Mouse (Mus musculus): ENCODE data around the gene Gjb3. TPM values are rescaled to one million over a fixed set of nuclear protein-coding genes. Genes with fewer than 3 reads are reported as not detected.

Gene Gjb3
- polyA plus RNA-seq, 1 experiment = 4.3 TPM

DNA sequence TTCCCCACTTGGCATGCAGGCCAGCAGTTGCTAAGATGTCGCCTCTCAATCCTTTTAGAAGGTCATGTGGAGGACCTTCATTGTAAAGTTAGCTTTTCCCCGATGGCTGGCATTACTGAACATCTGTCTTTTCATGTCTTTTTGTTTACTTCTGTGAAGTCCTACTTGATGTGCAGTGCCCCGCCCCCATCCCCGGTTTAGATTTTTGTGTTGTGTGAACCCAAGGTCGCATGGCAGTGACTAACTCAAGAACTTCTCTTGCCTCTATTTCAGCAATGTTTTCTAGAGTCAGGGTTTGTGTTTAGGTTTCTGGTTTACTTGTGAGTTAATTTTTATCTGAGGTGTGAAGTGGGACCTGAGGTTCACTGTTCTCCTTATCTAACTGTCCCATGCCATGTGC, 38.0 kb downstream of the Gjb3 start:
- H3K4me1 ChIP-seq (ENCODE audit: control insufficient read depth, insufficient read depth, low read length) = no peaks in the 10 kb centered on the region
- 84% methylated on average over 5 of the region's 5 CpGs for WGBS
- TF ChIP-seq CTCF (IDR thresholded peaks at IDR 0.05; ENCODE audit: control insufficient read depth, insufficient read depth, low read length) (no peak), POLR2A (IDR thresholded peaks at IDR 0.05; ENCODE audit: borderline replicate concordance, control insufficient read depth, low read depth, low read length) (no peak)
- no peak overlapping the region for H3K27ac ChIP-seq (ENCODE audit: control insufficient read depth, insufficient read depth, low read depth, low read length, poor library complexity)
- H3K4me3 ChIP-seq (replicated peaks; ENCODE audit: control insufficient read depth, low read depth, low read length) = no peak overlapping the region

- Histone ChIP-seq H3K4me3 (replicated peaks; ENCODE audit: control insufficient read depth, low read depth, low read length) (no peak overlapping the region), H3K4me1 (ENCODE audit: control insufficient read depth, insufficient read depth, low read length) (no peaks in the 10 kb centered on the region), H3K27ac (ENCODE audit: control insufficient read depth, insufficient read depth, low read depth, low read length, poor library complexity) (no peak overlapping the region)
- 70% methylated on average over 6 of the region's 6 CpGs for WGBS
- TF ChIP-seq CTCF (IDR thresholded peaks at IDR 0.05; ENCODE audit: control insufficient read depth, insufficient read depth, low read length) = no peak
Observed at GRCm38 (mm10) chr4:127289039-127289548, 41.5 kb downstream of the Gjb3 start.

- 40% methylated on average over 4 of the region's 4 CpGs for WGBS
- Histone ChIP-seq H3K4me1 (ENCODE audit: control insufficient read depth, insufficient read depth, low read length) (no peaks in the 10 kb centered on the region), H3K4me3 (replicated peaks; ENCODE audit: control insufficient read depth, low read depth, low read length) (no peak overlapping the region), H3K27ac (ENCODE audit: control insufficient read depth, insufficient read depth, low read depth, low read length, poor library complexity) (no peak overlapping the region)
- TF ChIP-seq CTCF (IDR thresholded peaks at IDR 0.05; ENCODE audit: control insufficient read depth, insufficient read depth, low read length) (no peak), POLR2A (IDR thresholded peaks at IDR 0.05; ENCODE audit: borderline replicate concordance, control insufficient read depth, low read depth, low read length) (no peak)
Observed at GRCm38 (mm10) chr4:127286907-127287306, 43.7 kb downstream of the Gjb3 start.

- Histone ChIP-seq H3K4me1 (ENCODE audit: control insufficient read depth, insufficient read depth, low read length) (no peaks in the 10 kb centered on the region; the same call in 1 of the 2 replicates), H3K27ac (ENCODE audit: control insufficient read depth, insufficient read depth, low read depth, low read length, poor library complexity) (no peak overlapping the region), H3K4me3 (replicated peaks; ENCODE audit: control insufficient read depth, low read depth, low read length) (no peak overlapping the region)
- 77% methylated on average over 9 of the region's 9 CpGs for WGBS
- TF ChIP-seq CTCF (IDR thresholded peaks at IDR 0.05; ENCODE audit: control insufficient read depth, insufficient read depth, low read length) (no peak), POLR2A (IDR thresholded peaks at IDR 0.05; ENCODE audit: borderline replicate concordance, control insufficient read depth, low read depth, low read length) (no peak)
Observed at GRCm38 (mm10) chr4:127279241-127279640, 51.4 kb downstream of the Gjb3 start.

DNA sequence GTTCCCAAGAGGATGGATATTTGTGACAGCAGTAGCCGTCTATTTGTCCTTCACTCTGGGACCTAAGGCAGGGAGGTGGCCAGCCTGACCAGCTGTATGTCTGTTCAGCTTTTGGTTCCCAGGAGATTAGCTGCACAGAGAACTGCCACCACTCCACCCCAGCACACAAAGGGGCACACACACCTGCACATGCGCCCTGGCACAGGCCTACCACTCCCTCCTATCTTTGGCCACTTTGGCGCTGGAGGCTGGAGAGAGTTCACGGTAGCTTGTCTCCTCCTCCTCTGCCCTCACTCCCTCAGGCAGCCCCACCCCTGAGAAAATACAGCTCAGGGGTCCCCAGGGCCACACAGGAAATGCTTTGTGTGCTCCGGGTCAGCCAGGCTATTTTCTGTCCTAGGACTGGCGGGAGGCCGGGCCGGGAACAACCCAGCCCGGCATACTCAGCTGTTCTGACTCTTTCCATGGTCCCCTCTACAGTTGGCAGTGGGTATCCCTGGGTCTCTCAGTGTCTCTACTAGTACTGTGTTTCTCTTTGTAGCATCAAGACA, 52.1 kb downstream of the Gjb3 start:
- H3K4me3 ChIP-seq (replicated peaks; ENCODE audit: control insufficient read depth, low read depth, low read length) = no peak overlapping the region
- H3K4me1 ChIP-seq (ENCODE audit: control insufficient read depth, insufficient read depth, low read length) = no peaks in the 10 kb centered on the region; the same call in 1 of the 2 replicates
- TF ChIP-seq POLR2A (IDR thresholded peaks at IDR 0.05; ENCODE audit: borderline replicate concordance, control insufficient read depth, low read depth, low read length) (no peak), CTCF (IDR thresholded peaks at IDR 0.05; ENCODE audit: control insufficient read depth, insufficient read depth, low read length) (no peak)
- 52% methylated on average over 9 of the region's 9 CpGs for WGBS
- no peak overlapping the region for H3K27ac ChIP-seq (ENCODE audit: control insufficient read depth, insufficient read depth, low read depth, low read length, poor library complexity)

Other genes with a start within 250 kb of the Gjb3 start
- 2.9 and 8.6 TPM in 2 replicates for gene Tmem35b, start 207.2 kb downstream of the Gjb3 start, polyA plus RNA-seq (2011; ENCODE audit: insufficient read depth, insufficient read length, low replicate concordance, missing spikeins)
- 1.0 TPM in 1 of 2 replicates, not detected in the other for gene Dlgap3, start 161.6 kb downstream of the Gjb3 start, polyA plus RNA-seq (2011; ENCODE audit: insufficient read depth, insufficient read length, low replicate concordance, missing spikeins)
- 9.3 and 20.5 TPM in 2 replicates for gene Smim12, start 87.1 kb downstream of the Gjb3 start, polyA plus RNA-seq (2011; ENCODE audit: insufficient read depth, insufficient read length, low replicate concordance, missing spikeins)
- not detected in 2 replicates for gene Gja4, start 16.8 kb downstream of the Gjb3 start, polyA plus RNA-seq (2011; ENCODE audit: insufficient read depth, insufficient read length, low replicate concordance, missing spikeins)
- gene Gjb4, start 23.2 kb upstream of the Gjb3 start, polyA plus RNA-seq (2011; ENCODE audit: insufficient read depth, insufficient read length, low replicate concordance, missing spikeins) = not detected in 2 replicates
- 1.7 TPM in 1 of 2 replicates, not detected in the other for gene Gjb5, start 27.3 kb upstream of the Gjb3 start, polyA plus RNA-seq (2011; ENCODE audit: insufficient read depth, insufficient read length, low replicate concordance, missing spikeins)